Mouse (Mus musculus) left cerebral cortex, adult 8-10 months (tissue): ENCODE data around the gene Dab1. TPM values are rescaled to one million over a fixed set of nuclear protein-coding genes. Genes with fewer than 3 reads are reported as not detected.

Source experiments
- DNase-seq, 2 experiments: peaks; one replicate each; pipeline ENCODE4 v3.0.0; 2022; ENCODE audit warnings: low spot score in 2 of 2
- total RNA-seq, 4 experiments: library from RNA; stranded (reverse); gene quantifications; 2 replicates each; pipeline ENCODE4 v1.2.4; 2022

Dab1 gene
- total RNA-seq, 4 experiments from 2014 or later, result 98.4 to 114 (median 107) TPM

DNA sequence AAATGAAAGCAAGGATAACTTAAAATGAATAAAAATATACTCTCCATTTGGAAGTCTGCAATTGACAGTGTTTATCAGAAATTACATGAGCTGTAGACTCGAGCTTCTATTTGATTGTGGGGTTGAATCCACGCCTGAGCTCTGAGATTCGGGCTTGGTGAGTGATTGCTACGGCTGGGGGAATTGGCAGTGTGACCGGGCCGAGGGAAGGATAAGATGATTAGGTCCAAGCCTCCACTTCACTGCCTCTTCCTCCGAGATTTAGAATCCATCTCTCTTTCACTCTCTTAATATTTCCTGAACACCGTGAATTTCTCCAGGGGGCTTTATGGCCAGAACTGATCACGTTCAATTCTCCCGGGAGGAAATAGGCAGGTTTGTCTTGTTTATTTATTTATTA, 452.1 kb downstream of the Dab1 start:
- DNase-seq, result no peak

DNA sequence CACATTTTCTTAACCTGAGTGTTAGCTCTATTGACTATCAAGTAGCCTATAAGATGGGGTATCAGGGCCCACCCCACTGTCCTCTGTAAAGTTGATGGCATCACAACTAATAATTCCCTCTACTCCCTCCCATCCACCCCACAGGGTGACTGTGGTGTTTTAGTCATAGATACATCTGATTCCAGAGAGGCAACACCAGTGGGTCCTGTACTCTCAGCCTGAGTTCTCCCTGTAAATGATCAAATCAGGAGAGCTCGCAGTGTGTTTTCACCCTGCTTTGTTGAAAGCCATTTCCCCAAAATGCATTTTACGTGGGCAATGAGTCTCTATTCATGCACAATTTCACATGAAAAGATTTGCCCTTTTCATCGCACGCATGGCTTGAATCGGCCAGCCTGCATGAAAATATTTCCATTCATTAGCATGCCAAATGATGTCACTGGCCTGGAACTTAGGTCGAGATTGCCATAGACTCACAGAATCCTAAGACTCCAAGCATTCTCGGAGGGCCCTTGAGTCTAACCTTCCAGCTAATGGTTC, 454.8 kb downstream of the Dab1 start:
- no peak for DNase-seq

DNA sequence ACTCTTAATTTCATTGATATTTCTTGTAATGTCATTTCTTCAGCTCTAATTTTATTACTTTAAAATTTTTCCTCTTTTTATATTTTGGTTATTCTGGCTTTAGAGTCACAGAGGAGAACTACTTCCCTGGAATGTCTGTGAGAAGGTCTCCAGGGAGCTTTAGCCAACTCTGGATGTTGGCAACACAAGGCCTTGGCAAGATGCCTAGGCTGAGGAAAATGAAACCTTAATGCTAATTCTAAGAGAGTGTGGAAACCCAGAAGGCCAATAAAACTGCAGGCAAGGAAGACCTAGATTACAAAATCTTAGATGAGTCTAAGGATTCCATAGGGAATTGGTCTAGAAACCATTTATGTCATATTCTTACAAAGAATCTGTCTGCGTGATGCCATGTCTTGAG, 458.6 kb downstream of the Dab1 start:
- no peak for DNase-seq

DNA sequence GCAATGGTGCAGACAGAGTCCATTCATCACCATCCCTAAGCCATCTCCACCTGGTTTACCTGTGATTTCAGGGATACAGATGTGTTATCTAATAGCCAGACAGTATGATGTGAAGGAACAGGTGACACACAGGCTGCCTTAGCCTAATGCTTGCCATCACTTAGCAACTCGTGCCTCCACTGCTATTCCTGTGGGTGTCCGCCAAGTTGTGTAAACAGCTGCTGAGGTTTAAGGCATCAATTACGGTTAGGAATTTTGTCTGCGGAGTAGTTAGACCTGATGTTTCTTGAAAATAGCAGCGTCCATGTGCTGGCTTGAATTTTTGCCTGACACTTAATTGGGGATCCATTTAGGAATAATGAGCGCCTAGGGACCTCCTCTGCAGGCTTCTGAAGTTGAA, 487.1 kb downstream of the Dab1 start:
- no peak for DNase-seq

DNA sequence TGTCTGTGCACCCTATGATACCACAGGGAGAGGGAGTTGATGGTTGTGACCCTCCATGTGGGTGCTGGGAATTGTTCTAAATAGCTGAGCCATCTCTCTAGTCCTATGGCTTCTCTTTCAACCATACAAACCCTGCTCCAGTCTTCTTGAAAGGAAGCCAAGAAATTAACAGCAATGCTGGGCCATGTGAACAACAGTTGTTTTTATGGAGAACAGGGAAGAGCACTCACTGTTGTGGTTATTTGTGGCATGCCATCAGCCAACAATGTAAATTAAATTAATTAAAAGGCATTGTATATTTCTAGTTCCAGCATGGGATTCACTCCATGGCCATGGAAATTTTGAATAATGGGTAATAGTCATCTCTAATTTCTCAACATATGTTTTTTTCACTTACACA, 492.5 kb downstream of the Dab1 start:
- DNase-seq, result no peak

DNA sequence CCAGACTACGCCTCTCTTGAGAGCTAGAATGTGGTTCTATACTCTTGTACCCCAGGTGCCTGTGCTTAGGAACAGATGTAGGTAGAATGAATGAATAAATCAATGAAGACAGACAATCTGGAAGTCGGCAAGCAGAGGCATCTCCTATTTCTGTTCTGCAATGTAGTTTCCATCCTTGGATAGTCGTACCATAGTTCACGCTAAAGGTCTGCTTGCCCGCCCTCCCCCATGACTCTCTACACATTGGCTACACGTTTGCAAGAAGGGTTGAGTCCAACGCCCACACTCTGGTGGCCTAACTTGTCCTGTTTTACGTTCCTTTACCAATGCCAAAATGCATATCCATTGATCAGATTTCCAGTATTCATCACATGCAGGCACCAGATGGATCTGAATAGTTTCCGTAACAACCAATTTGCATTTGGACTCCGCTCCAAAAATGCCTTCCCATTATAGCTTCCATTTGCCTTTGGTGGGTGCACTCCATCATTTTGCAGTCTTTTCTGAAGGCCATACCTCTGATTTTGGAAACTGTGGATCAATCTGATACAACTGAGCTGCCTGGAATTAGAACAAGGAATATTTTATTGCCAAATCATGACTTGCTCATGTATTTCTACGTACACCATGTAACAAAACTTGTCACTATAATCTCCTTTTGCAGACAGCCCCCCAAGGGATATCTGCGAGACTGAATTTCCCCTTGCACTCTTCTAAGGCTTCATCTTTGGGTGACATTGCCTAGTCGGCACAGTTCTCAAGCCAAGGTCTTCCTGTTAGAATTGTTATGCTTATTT, 494.2 kb downstream of the Dab1 start:
- DNase-seq, result peak in 1 of 2 experiments; percentile 28

DNA sequence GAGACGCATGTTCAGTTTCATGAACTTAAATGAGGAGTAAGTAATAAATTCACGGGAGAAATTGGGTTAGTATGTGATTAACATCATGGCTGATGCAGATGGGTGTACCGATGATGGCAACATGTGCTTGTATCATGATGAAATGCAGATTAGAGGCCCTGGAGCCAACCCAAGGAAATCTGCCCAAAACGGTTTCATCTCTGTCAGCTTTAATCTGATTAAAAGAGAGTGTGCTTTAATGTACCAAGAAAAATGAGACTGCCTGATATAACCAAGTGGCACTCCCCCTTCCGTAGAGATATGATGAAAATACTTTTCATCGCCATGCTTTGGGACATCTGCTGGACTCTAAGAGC, 494.8 kb downstream of the Dab1 start:
- no peak for DNase-seq

DNA sequence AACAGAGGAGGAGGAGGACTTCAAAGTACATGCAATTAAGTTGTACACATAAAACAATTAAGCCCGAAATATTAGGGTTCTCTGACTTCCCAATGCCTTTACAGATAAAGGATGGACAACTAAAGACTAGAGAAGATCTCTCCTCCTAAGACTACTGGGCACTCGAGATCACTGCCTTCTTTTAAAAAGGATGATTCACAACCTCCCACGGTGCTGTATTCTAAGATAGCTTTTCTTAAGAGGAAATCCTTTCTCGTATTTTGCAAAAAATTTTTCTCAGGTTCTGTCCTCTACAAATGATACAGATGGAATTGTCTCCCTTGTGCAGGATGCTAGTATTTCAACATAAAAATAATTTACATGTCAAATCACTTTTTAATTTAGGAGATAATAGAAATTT, 500.9 kb downstream of the Dab1 start:
- no peak for DNase-seq

DNA sequence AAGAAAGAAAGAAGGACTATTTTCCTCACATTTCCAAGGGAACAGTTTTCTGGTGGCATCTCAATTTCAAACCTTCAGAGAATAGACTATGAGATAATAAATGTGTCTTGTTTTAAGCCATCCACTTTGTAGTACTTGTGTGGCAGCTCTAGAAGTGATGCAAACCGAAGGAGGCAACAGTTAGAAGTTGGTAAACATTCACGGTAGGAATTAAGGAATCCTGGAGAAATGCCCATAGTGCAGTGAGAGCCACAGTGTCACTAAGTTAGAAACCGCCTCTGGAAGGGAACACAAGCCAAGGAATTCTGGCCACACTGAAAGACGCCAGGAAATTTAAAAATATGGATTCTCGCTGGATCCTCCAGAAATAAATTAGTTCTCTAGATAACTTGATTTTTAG, 502.8 kb downstream of the Dab1 start:
- DNase-seq, result peak in 1 of 2 experiments; percentile 20

DNA sequence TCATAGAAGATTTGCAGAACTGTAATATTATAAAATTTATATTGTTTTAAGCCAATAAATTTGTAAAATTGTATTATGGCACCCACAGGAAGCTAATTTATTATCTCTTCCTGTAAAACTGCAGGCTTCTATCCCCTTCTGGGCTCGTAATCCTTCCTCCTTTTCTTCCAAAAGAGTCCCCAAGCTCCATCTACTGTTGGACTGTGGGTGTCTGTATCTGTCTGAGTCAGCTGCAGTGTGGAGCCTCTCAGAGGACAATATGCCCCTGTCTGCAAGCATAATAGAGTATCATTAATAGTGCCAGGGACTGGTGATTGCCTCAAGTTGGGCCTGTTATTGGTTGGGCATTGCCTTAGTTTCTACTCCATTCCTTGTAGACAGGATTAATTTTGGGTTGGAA, 503.2 kb downstream of the Dab1 start:
- no peak for DNase-seq

DNA sequence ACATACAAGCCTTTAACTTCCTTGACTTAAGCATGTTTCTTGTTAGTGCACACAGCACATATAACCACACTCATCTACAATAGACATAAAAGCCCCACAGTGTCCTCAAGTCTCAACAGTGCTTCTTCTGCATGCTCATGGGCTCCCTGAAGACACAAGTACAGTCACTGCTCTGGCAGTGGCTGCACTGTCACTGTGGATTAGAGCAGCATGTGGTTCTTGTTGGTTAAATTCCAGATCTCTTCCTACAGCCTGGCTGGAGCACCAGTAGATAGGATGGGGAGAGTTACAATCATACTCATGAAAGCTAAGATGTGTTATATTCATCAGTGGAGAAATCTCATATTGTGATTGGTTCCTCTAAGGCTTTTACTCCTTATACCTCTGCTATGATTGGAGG, 534.5 kb downstream of the Dab1 start:
- DNase-seq, result no peak

DNA sequence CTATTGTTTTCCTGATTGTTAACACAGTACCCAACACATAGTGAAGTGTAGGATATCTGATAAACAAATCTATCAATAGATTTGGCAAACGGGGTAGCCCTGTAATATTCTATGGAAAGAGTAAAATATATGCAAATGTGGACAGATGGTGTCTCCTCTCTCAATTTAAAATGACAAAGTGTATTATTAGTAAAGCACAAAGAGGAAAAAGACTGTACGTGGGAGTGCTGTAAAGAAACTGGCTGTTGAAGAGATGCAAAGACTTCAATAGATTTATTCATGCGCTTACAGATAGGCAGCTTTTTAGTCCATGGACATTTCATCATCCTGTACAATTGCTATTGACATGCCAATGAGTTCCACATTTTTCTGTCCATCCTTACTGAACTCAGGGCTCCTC, 558.9 kb downstream of the Dab1 start:
- no peak for DNase-seq

DNA sequence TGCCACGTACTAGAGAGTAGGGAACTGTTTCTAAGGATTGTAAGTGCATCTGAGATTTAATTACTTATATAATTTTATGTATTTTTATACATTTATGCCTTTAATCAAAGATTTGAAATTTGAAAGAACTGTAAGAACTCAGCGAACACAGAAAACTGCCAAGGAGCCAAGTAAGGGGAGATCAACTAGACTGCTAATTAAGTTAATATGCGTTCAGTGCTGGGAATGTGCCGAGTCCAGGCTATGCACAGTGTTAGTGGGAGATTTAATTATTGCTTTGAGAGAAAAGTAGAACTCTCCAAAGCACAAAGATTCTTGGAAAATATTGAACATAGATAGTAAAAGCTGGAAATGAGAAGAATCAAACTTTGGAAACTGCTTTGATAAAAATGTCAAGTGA, 567.2 kb downstream of the Dab1 start:
- no peak for DNase-seq

DNA sequence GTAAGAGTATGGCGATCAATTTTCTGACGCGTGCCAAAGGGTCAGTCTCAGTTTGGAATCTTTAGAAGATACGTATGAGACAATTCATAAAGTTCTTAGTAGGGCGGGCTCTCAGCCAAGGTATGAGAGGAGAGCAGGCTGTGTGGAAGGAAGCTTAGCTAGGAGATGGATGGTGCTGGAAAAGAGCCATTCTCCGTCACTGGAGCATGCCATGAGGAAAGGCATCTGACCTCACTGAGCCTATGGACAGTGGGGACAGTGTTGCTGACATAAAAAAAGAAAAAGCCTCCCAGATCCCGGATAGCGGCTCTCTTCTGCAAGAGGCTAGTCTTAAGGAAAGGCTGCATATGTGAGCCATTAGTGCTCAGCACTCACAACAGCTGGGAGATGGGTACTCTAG, 579.5 kb downstream of the Dab1 start:
- no peak for DNase-seq

DNA sequence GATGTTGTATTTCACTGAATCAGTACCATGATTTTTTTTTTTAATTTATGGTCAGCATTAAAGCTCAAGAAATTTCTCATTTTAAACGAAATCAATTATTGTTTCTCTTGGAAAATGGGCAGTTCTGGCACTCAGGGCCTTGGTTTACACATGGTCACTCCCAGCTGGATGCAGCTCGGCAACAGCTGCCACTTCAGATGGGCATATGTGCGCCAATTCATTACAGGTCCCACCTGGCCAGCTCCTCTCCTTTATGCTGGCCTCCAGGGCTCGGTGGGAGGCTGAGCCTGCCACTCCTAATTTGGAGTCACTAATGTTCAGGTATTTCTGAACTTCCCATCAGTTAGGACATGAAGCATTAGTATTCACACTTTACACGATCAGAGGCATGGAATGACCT, 582.5 kb downstream of the Dab1 start:
- no peak for DNase-seq

DNA sequence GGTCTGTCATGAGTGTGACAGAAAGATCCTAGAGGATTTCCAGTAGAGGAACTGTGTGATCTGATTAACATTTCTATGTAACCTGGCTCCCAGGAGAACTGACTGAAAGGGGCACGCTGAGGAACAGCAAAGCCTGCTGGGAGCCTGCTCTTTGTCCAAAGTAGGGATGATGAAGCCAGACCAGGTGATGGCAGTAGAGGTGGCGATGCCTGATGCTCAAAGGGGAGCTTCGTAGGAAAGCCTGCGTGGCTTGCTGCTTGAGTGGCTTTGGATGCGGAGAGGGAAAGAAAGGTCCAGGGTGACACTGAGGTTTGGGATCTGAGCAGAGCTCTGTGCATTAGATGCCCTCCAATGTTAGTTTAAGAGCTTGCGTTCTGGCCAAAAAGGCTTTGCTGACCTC, 584.9 kb downstream of the Dab1 start:
- DNase-seq, result no peak

DNA sequence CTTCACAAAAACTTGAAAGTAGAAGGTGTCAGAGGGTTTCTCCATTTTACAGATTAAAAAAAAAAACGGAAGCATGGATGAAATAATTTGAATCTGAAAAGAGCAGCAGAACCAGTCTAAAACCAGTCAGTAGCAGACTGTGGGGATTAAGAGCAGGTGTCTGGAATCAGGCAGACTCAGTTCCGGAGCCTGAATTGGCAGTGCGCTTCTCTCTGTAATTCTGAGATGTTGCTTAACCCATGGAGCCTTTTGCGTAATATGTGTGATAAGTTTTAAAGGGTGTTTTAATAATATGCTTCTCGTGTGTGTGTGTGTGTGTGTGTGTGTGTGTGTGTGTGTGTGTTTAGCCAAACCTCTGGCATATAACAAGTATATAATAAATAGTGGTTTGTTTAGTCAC, 587.5 kb downstream of the Dab1 start:
- no peak for DNase-seq

DNA sequence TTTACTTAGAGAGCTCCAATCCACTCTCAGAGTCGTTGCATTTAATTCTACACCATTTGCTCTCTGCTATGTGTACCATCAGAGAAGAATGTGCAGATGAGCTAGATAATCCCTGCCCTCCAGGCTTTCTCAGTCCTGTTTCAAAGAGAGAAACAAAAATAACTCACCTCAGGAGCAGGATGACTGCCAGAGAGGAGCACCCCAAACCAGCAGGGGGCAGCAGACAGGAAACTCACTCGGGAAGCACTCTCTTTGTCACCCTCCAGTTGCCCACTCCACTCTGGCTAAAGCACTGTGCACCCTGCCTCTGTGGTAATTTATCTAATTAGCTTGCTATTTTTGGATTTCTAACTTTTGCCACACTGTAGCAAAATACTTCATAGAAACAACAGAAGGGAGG, 589.9 kb downstream of the Dab1 start:
- no peak for DNase-seq

DNA sequence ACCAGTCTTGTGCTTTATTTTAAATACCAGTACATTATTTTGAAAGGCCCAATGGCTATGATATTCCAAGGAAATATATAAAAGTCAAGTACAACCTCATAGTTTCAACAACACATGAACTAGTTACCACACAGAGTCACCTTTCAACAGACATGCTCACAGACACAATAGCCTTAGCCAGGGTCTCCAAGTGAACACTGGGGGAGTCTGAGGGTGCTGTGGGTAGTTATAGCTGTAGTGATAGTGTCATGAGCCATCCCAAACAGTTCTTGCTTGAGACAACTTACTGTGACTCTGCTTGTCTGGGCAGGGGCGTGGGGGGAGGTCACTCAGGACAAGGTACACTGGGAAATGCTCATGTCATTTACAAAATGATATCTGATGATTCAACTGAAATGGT, 591.6 kb downstream of the Dab1 start:
- no peak for DNase-seq

DNA sequence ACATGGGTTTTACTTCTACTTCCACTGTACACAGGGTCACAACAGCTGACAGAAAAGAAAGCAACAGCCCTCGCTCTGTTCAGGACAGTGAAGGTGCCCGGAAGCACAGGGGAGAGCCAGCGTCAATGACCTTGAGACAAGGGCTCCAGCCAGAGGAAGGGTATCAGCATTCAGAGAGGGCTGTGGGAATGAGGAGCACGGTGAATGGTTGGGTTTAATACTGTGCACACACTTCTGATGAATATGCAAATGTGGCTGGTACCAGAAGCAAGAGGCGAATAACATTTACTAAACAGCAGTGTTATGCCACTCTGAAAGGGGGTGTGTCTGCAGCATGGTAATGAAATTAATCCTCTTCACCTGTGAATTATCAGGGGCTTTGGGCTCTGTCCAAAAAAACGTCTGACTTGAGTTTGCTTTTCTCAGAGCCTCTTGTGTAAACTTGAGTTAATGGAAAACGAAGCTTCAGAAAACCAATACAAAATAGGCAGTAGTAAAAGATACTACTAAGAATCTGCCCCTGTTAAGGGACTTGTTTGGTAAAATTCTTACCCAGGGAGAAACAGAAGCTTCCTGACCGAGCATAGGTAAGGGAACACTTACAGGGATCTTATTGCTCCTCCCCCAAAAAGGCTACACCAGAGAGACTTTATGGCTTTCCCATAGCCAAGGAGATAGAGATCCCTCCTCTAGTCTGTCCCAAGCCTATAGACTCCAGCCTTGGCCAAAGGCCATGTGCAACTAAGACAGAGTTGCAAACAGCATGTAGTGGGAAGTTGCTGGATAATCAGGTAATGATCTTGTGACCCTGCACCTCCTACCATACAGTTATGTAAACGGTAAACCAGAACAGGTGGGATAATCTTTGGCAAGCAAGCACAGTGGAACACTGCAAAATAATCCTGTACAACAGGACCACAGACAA, 592.6 kb downstream of the Dab1 start:
- no peak for DNase-seq

DNA sequence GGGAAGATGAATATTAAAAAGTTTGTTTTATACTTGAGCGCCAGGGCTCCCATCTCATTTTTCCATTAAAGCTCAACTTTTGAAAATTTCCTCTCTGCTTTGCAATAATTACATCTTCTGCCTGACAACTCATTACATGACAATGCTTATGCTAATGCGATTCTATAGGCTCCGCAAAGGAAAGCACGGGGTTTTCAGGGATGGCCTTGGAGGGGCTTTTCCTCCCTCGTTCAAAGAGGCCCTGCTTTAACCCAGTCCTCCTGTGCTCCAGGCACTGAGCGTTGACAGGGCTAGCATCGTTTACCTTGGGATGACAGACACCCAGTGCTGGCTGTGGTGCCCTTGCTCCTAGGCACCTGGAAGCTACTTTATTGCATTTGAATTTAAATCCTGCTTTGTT, 595.6 kb downstream of the Dab1 start:
- no peak for DNase-seq

DNA sequence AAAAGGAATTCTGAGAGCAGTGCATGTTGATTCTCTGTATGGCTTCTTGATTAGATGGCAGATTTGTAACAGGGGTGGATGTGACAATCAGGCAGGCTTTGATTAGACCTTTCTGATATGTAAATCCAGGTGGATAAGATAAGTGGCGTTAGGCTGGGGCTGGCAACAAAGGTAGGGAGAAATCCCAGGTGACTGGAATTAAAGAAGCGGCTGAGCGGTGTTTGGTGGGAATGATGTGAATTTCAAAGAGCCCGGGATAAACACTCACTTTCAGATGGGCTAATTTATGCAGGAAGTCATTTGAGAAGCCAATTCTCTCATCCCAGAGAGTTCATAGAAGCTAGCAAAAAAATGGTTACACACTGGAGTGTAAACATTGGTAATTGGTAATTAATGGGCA, 598.2 kb downstream of the Dab1 start:
- no peak for DNase-seq

DNA sequence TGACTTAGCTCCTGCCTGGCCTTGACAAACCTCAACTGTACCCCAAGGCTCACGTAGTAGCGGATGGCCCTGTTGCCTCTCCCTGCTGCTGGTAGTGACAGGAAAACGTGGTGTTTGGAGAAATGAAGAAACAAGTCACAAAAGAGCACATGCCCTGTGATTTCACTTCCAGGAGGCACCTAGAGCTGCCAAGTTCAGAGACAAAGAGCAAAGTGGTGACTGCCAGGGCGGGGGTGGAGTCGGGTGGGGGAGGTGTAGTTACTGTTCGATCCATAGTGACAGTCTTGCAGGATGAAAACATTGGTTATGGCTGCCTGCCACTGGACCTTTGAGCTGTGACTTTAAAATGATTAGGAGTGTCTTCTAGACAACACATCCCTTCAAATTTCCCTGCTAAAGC, 599.6 kb downstream of the Dab1 start:
- no peak for DNase-seq
